Mouse (Mus musculus): ENCODE results near the gene Etl4. TPM values are rescaled to one million over a fixed set of nuclear protein-coding genes. Genes with fewer than 3 reads are reported as not detected.

Etl4 gene
- polyA plus RNA-seq, 1 experiment from 2014 or later: 16.1 TPM

GRCm38 (mm10) chr2:20435530-20435929 lies 526.0 kb downstream of the Etl4 start:
- no peak overlapping the region for H3K4me2 ChIP-seq (replicated peaks; ENCODE audit: low read depth)
- H3K27ac ChIP-seq (ENCODE audit: low read depth, low read length): no peak overlapping the region
- H3K4me3 ChIP-seq (ENCODE audit: low read depth, low read length): no peak overlapping the region
- no peak for TF ChIP-seq CTCF (IDR thresholded peaks at IDR 0.05; ENCODE audit: low read depth)
- no peaks in the 10 kb centered on the region for H3K27me3 ChIP-seq (replicated peaks; ENCODE audit: control insufficient read depth, insufficient read depth, low read length)
- H3K4me1 ChIP-seq (replicated peaks; ENCODE audit: control insufficient read depth, insufficient read depth, low read length): no peaks in the 10 kb centered on the region
- no peak for ATAC-seq
- H3K36me3 ChIP-seq (ENCODE audit: control insufficient read depth, insufficient read depth): no peaks in the 10 kb centered on the region
- 92% methylated on average over 4 of the region's 4 CpGs for WGBS
- no peak overlapping the region for H3K9ac ChIP-seq (ENCODE audit: low read depth, low read length)
- H3K9me3 ChIP-seq (ENCODE audit: control insufficient read depth): no peaks in the 10 kb centered on the region

GRCm38 (mm10) chr2:20442731-20443130 lies 533.2 kb downstream of the Etl4 start:
- H3K9me3 ChIP-seq (ENCODE audit: control insufficient read depth): no peaks in the 10 kb centered on the region
- ATAC-seq: no peak
- H3K4me1 ChIP-seq (replicated peaks; ENCODE audit: control insufficient read depth, insufficient read depth, low read length): peaks cover 4% of the 10 kb centered on the region; the same call in 1 of the 2 replicates
- H3K4me3 ChIP-seq (ENCODE audit: low read depth, low read length): no peak overlapping the region
- no peaks in the 10 kb centered on the region for H3K36me3 ChIP-seq (ENCODE audit: control insufficient read depth, insufficient read depth)
- no peaks in the 10 kb centered on the region for H3K27me3 ChIP-seq (replicated peaks; ENCODE audit: control insufficient read depth, insufficient read depth, low read length)
- WGBS: 82% methylated on average over 2 of the region's 2 CpGs
- no peak overlapping the region for H3K27ac ChIP-seq (ENCODE audit: low read depth, low read length)
- no peak for TF ChIP-seq CTCF (IDR thresholded peaks at IDR 0.05; ENCODE audit: low read depth)
- H3K9ac ChIP-seq (ENCODE audit: low read depth, low read length): no peak overlapping the region
- H3K4me2 ChIP-seq (replicated peaks; ENCODE audit: low read depth): no peak overlapping the region

- H3K9ac ChIP-seq (ENCODE audit: low read depth, low read length): no peak overlapping the region
- H3K9me3 ChIP-seq (ENCODE audit: control insufficient read depth): no peaks in the 10 kb centered on the region
- H3K27ac ChIP-seq (ENCODE audit: low read depth, low read length): no peak overlapping the region
- H3K27me3 ChIP-seq (replicated peaks; ENCODE audit: control insufficient read depth, insufficient read depth, low read length): no peaks in the 10 kb centered on the region
- WGBS: 53% methylated on average over 10 of the region's 10 CpGs
- no peak for ATAC-seq
- H3K4me2 ChIP-seq (replicated peaks; ENCODE audit: low read depth): no peak overlapping the region
- H3K36me3 ChIP-seq (ENCODE audit: control insufficient read depth, insufficient read depth): no peaks in the 10 kb centered on the region
- TF ChIP-seq CTCF (IDR thresholded peaks at IDR 0.05; ENCODE audit: low read depth): no peak
- H3K4me3 ChIP-seq (ENCODE audit: low read depth, low read length): no peak overlapping the region
- H3K4me1 ChIP-seq (replicated peaks; ENCODE audit: control insufficient read depth, insufficient read depth, low read length): peaks cover 4% of the 10 kb centered on the region; the same call in 1 of the 2 replicates
These were observed 534.3 kb downstream of the Etl4 start for GRCm38 (mm10) chr2:20443671-20444440.

- Histone ChIP-seq H3K4me3 (ENCODE audit: low read depth, low read length) (no peak overlapping the region), H3K4me2 (replicated peaks; ENCODE audit: low read depth) (no peak overlapping the region), H3K9me3 (ENCODE audit: control insufficient read depth) (no peaks in the 10 kb centered on the region), H3K36me3 (ENCODE audit: control insufficient read depth, insufficient read depth) (no peaks in the 10 kb centered on the region), H3K9ac (ENCODE audit: low read depth, low read length) (no peak overlapping the region), H3K27ac (ENCODE audit: low read depth, low read length) (no peak overlapping the region), H3K4me1 (replicated peaks; ENCODE audit: control insufficient read depth, insufficient read depth, low read length) (peaks cover 4% of the 10 kb centered on the region; the same call in 1 of the 2 replicates), H3K27me3 (replicated peaks; ENCODE audit: control insufficient read depth, insufficient read depth, low read length) (no peaks in the 10 kb centered on the region)
- WGBS: 37% methylated on average over 17 of the region's 17 CpGs
- no peak for TF ChIP-seq CTCF (IDR thresholded peaks at IDR 0.05; ENCODE audit: low read depth)
- ATAC-seq: 0 out of 2 replicates have a peak, but pooled peaks have one; percentile 25
These were observed 535.9 kb downstream of the Etl4 start for GRCm38 (mm10) chr2:20445156-20446155.

- ATAC-seq: no peak
- Histone ChIP-seq H3K27me3 (replicated peaks; ENCODE audit: control insufficient read depth, insufficient read depth, low read length) (no peaks in the 10 kb centered on the region), H3K9me3 (ENCODE audit: control insufficient read depth) (no peaks in the 10 kb centered on the region), H3K4me3 (ENCODE audit: low read depth, low read length) (no peak overlapping the region), H3K9ac (ENCODE audit: low read depth, low read length) (no peak overlapping the region), H3K4me1 (replicated peaks; ENCODE audit: control insufficient read depth, insufficient read depth, low read length) (peaks cover 4% of the 10 kb centered on the region; the same call in 1 of the 2 replicates), H3K27ac (ENCODE audit: low read depth, low read length) (no peak overlapping the region), H3K4me2 (replicated peaks; ENCODE audit: low read depth) (no peak overlapping the region), H3K36me3 (ENCODE audit: control insufficient read depth, insufficient read depth) (no peaks in the 10 kb centered on the region)
- WGBS: 46% methylated on average over 4 of the region's 4 CpGs
- peak; percentile 41 for TF ChIP-seq CTCF (IDR thresholded peaks at IDR 0.05; ENCODE audit: low read depth)
These were observed 536.6 kb downstream of the Etl4 start for GRCm38 (mm10) chr2:20446180-20446579.

- TF ChIP-seq CTCF (IDR thresholded peaks at IDR 0.05; ENCODE audit: low read depth): no peak
- no peak for ATAC-seq
- Histone ChIP-seq H3K4me2 (replicated peaks; ENCODE audit: low read depth) (no peak overlapping the region), H3K4me1 (replicated peaks; ENCODE audit: control insufficient read depth, insufficient read depth, low read length) (no peaks in the 10 kb centered on the region), H3K9ac (ENCODE audit: low read depth, low read length) (no peak overlapping the region), H3K4me3 (ENCODE audit: low read depth, low read length) (no peak overlapping the region), H3K27me3 (replicated peaks; ENCODE audit: control insufficient read depth, insufficient read depth, low read length) (no peaks in the 10 kb centered on the region), H3K9me3 (ENCODE audit: control insufficient read depth) (no peaks in the 10 kb centered on the region), H3K36me3 (ENCODE audit: control insufficient read depth, insufficient read depth) (no peaks in the 10 kb centered on the region), H3K27ac (ENCODE audit: low read depth, low read length) (no peak overlapping the region)
- WGBS: 31% methylated on average over 3 of the region's 3 CpGs
These were observed 541.4 kb downstream of the Etl4 start for GRCm38 (mm10) chr2:20450945-20451344.
